Mouse (Mus musculus) heart, embryonic 16.5 days (tissue): ENCODE data around the gene Tango6. TPM values are rescaled to one million over a fixed set of nuclear protein-coding genes. Genes with fewer than 3 reads are reported as not detected.

Experiments used
- ATAC-seq: fragments of 200-750 bp; cut with Nextera tagmentation; replicated peaks from 2 replicates; pipeline ENCODE4 v1.8.0; 2017; ENCODE audit warnings: moderate number of reproducible peaks; ENCODE audit not compliant: insufficient read depth, low FRiP score; ENCODE audit errors: extremely low read depth
- H3K27ac ChIP-seq: fragments of 300-500 bp; sonication (generic); 2 replicates; pipeline ENCODE4 v1.5.1; 2014; ENCODE audit warnings: mild to moderate bottlenecking, low read length, control low read depth, moderate library complexity
- H3K27me3 ChIP-seq: fragments of 300-500 bp; sonication (generic); 2 replicates; pipeline ENCODE4 v1.6.1; 2014; ENCODE audit warnings: low read length, mixed read lengths; ENCODE audit not compliant: control insufficient read depth, insufficient read depth
- H3K36me3 ChIP-seq: fragments of 300-500 bp; sonication (generic); 2 replicates; pipeline ENCODE4 v1.6.1; 2014; ENCODE audit not compliant: control insufficient read depth, insufficient read depth
- H3K4me1 ChIP-seq: fragments of 300-500 bp; sonication (generic); 2 replicates; pipeline ENCODE4 v1.6.1; 2014; ENCODE audit warnings: low read length, mixed read lengths; ENCODE audit not compliant: control insufficient read depth, insufficient read depth
- H3K4me2 ChIP-seq: fragments of 300-500 bp; sonication (generic); 2 replicates; pipeline ENCODE4 v1.6.1; 2014; ENCODE audit warnings: low read depth, mild to moderate bottlenecking, control low read depth, low read length
- H3K4me3 ChIP-seq: fragments of 300-500 bp; sonication (generic); 2 replicates; pipeline ENCODE4 v1.5.1; 2014; ENCODE audit warnings: mild to moderate bottlenecking, control low read depth, low read length
- H3K9ac ChIP-seq: fragments of 300-500 bp; sonication (generic); 2 replicates; pipeline ENCODE4 v1.6.1; 2014; ENCODE audit warnings: low read length, control low read depth
- H3K9me3 ChIP-seq: fragments of 300-500 bp; sonication (generic); replicated peaks from 2 replicates; pipeline ENCODE4 v1.6.1; 2016; ENCODE audit warnings: low read length; ENCODE audit not compliant: control insufficient read depth
- WGBS: fragments of 180-500 bp; shearing (Covaris S2); extraction: QIAGEN DNeasy Blood & Tissue Kit; methylation state at CpG from one replicate; pipeline ENCODE4 v1.1.7; 2014; 5-methylcytosine and 5-hydroxymethylcytosine counted together
- polyA plus RNA-seq: library from polyadenylated mRNA; unstranded; fragments of >200 nt; fragmentation: Nextera tagmentation; extraction: Ambion mirVana; gene quantifications from 2 replicates; pipeline ENCODE4 v1.2.1, GENCODE M21; 2015

Tango6 gene
- polyA plus RNA-seq, 1 experiment from 2014 or later = 7.6 TPM

DNA sequence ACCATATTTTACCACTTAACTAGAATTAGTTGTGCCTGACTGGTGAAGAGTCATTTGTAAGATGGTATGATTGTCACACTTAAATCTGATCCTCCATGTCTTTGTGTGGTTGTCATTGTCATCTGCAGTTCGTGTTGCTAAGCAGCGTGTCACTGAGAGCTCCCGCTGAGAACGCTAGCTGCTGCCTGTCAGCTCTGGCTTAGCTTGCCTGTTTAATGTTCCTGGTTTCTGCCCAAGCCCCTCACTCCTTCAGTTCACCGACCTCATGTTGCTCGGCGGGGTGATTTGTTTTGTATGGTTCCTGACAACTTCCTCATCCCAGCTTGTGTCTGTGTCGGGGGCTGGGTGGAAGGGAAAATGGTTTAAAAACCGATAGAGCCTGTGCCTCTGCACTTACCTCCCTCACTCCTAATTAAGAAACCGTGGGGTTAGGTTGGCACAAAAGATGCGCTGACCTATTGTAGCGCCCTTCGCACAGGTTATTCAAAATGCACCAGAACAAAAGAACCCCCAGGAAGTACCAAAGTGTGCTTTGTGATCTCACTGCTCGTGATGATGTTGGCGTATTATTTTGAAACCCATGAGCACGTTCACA lies 44.5 kb downstream of the Tango6 start:
- H3K9ac ChIP-seq = no peak overlapping the region
- H3K4me1 ChIP-seq = 0 out of 2 replicates have a peak, but pooled peaks cover 2% of the 10 kb centered on the region
- H3K27ac ChIP-seq = no peak overlapping the region
- H3K4me2 ChIP-seq = no peak overlapping the region
- WGBS = 44% methylated on average over 16 of the region's 16 CpGs
- peaks cover 11% of the 10 kb centered on the region for H3K36me3 ChIP-seq
- H3K27me3 ChIP-seq = no peaks in the 10 kb centered on the region
- no peak for ATAC-seq
- no peak overlapping the region for H3K4me3 ChIP-seq
- H3K9me3 ChIP-seq = 0 out of 2 replicates have a peak, but pooled peaks cover 3% of the 10 kb centered on the region

DNA sequence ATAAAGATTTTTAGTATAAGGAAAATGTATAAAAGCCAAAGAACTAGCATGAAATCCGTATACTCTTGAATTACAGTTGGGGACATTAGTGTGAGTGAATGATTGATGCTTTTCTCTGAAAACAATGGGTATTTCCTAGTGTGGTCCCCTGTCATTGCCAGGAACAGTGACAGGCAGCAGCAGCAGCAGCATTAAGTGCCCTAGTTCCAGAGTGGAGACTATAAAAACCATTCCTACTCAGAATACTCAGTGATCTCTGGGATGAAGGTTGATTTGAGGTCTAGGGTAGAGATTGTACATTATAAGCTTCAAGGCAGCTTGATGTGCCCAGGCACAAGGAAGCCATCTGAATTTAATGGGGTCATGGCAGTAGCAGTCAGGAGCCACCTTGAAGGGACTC lies 45.0 kb downstream of the Tango6 start:
- Histone ChIP-seq H3K4me3 (no peak overlapping the region), H3K4me1 (peaks cover 3% of the 10 kb centered on the region; the same call in 1 of the 2 replicates), H3K27ac (no peak overlapping the region), H3K36me3 (peaks cover 11% of the 10 kb centered on the region), H3K4me2 (no peak overlapping the region), H3K27me3 (no peaks in the 10 kb centered on the region), H3K9me3 (0 out of 2 replicates have a peak, but pooled peaks cover 3% of the 10 kb centered on the region), H3K9ac (no peak overlapping the region)
- ATAC-seq = no peak
- WGBS = 62% methylated on average over 1 of the region's 1 CpGs

DNA sequence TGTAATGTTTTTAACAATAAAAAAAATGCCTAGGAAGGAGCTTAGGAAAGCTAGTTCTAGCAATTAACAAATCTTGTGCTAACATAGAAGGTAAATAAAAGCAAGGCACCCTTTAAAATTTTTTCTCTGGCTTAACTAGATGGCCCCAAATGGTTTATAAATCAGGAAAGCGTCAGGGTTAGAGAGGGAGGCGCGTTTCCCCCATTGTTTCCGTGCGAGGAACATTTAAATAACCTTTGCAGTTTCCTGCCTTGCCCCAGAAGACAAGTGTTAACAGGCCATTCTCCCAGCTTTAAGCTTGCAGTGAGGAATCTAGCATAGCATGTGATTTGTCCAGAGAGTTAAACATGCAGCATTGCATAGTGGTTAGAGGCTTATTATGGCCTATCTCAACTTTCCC lies 50.1 kb downstream of the Tango6 start:
- ATAC-seq = no peak; the same call in 1 of the 2 replicates
- WGBS = 38% methylated on average over 5 of the region's 5 CpGs
- peaks cover 7% of the 10 kb centered on the region for H3K36me3 ChIP-seq
- H3K27ac ChIP-seq = peak overlapping the region; percentile 83
- H3K9ac ChIP-seq = no peak overlapping the region
- no peaks in the 10 kb centered on the region for H3K9me3 ChIP-seq
- peaks cover 18% of the 10 kb centered on the region for H3K4me1 ChIP-seq
- no peak overlapping the region for H3K4me3 ChIP-seq
- H3K27me3 ChIP-seq = no peaks in the 10 kb centered on the region
- no peak overlapping the region for H3K4me2 ChIP-seq

DNA sequence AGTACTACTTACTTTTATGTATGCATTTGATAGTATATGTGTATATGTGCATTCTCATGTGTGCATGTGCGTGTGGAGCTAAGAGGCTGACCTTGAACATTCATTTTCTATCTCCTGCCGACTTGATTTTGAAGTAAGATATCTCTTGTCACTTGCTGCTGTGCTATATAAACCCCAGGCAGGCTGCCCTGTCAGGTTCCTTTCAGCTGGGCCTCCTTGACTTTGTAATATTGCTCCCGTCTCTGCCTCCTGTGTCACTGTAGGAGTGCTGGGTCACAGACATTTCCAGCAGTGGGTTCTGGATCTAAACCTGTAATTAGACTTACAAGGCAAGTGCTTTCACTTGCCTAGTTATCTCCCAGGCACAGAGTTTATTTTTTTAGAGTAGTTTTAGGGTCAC lies 50.8 kb downstream of the Tango6 start:
- Histone ChIP-seq H3K9ac (peak overlapping the region; percentile 32; the same call in 1 of the 2 replicates), H3K4me2 (no peak overlapping the region; the same call in 1 of the 2 replicates), H3K27me3 (no peaks in the 10 kb centered on the region), H3K4me1 (peaks cover 18% of the 10 kb centered on the region), H3K4me3 (no peak overlapping the region), H3K36me3 (peaks cover 10% of the 10 kb centered on the region), H3K9me3 (no peaks in the 10 kb centered on the region), H3K27ac (peak overlapping the region; percentile 83)
- WGBS = 37% methylated on average over 3 of the region's 3 CpGs
- ATAC-seq = no peak; the same call in 1 of the 2 replicates

DNA sequence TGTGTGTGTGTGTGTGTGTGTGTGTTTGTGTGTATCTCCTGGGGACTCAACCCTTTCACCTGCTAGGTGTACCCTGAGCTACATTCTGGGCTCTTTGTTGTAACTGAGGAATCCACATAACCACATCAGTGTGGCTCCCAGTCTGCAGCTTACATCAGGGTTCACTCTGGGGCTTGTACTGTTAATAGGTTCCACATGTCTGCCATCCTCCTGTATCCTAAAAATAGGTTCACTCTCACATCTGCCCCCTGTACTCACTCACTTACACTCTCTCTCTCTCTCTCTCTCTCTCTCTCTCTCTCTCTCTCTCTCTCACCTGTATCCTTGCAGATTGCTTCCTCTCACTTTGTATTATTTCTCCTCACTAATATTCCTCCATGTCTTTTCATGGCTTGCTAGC lies 51.4 kb downstream of the Tango6 start:
- ATAC-seq = peak; percentile 79
- peak overlapping the region; percentile 32; the same call in 1 of the 2 replicates for H3K9ac ChIP-seq
- 0 out of 2 replicates have a peak, but pooled peaks cover 1% of the 10 kb centered on the region for H3K9me3 ChIP-seq
- H3K4me2 ChIP-seq = no peak overlapping the region; the same call in 1 of the 2 replicates
- H3K36me3 ChIP-seq = peaks cover 13% of the 10 kb centered on the region
- peak overlapping the region; percentile 83 for H3K27ac ChIP-seq
- H3K27me3 ChIP-seq = no peaks in the 10 kb centered on the region
- H3K4me1 ChIP-seq = peaks cover 18% of the 10 kb centered on the region
- H3K4me3 ChIP-seq = no peak overlapping the region

DNA sequence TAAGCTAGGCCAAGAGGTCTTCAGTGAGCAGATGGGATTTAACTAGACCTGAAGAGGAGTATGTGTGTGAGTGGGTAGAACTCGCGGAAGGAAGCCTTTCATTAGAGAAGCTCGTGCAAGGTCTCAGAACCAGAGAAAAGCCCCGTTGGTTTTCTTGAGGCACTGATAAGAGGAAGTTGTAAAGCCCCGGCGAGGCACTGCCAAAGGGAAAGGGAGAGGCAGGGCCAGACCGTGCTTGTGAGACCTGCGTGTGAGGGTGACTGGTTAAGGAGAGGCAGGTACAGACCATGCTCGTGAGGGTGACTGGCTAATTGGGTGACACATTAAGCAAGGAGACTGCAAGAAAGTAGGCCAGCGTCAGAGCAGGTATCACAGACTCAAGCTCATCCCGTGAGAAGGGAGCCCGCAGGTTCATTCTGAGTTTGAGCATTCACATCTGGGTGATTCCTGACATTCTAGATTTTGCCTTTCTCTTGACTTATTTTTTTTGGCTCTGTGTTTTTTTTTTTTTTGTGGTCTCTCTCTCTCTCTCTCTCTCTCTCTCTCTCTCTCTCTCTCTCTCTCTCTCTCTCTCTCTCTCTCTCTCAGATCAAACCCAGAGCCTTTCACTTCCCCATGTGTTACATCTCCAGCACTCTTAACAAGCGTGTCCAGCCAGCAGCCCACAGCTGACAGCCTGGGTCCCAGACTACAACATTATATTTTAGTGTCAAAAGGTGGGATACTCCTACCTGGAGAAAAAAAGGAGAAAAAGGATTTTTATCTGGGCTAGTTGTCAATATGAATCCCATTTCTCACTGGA lies 54.2 kb downstream of the Tango6 start:
- Histone ChIP-seq H3K4me1 (peaks cover 18% of the 10 kb centered on the region), H3K9ac (no peak overlapping the region), H3K27ac (no peak overlapping the region), H3K27me3 (no peaks in the 10 kb centered on the region), H3K9me3 (0 out of 2 replicates have a peak, but pooled peaks cover 2% of the 10 kb centered on the region), H3K4me2 (no peak overlapping the region), H3K36me3 (peaks cover 21% of the 10 kb centered on the region), H3K4me3 (no peak overlapping the region)
- 59% methylated on average over 13 of the region's 13 CpGs for WGBS
- no peak for ATAC-seq

DNA sequence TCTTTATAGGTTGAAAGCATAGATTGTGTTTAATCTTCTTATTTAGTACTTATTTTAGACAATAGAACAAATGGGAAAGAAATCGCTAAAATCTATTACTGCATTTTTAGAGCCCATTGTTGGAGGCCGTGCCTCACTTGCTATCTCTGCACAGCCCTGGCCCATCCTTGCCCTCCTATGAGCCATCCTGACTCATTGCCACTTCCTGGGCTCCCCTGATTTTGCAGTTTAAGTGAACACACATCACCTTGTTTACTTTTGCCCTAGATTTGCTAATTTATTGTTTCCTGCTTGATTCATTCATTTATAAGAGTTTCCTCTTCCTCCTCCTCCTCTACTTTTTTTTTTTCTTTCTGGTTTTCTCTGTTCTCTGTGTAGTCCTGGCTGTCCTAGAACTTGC lies 55.0 kb downstream of the Tango6 start:
- Histone ChIP-seq H3K27me3 (no peaks in the 10 kb centered on the region), H3K4me3 (no peak overlapping the region), H3K36me3 (peaks cover 27% of the 10 kb centered on the region), H3K9ac (no peak overlapping the region), H3K4me1 (peaks cover 18% of the 10 kb centered on the region), H3K27ac (no peak overlapping the region), H3K9me3 (0 out of 2 replicates have a peak, but pooled peaks cover 2% of the 10 kb centered on the region), H3K4me2 (no peak overlapping the region)
- WGBS = 84% methylated on average over 2 of the region's 2 CpGs
- ATAC-seq = no peak

DNA sequence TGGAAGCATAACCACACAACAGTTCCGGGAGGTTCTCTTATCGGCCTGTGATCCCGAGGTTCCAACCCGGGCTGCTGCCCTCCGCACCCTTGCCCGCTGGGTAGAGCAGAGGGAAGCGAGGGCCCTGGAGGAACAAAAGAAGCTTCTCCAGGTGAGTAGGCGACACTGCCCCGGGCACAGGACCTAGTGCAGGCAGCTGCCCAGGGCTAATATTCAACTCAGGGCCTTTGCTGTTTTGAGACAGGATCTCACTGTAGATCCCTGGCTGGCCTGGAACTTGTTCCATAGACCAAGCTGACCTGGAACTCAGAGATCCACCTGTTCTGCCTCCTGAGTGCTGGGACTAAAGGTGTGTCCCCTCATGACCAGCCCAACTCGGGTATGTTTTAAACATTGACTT lies 59.5 kb downstream of the Tango6 start:
- Histone ChIP-seq H3K9ac (no peak overlapping the region), H3K4me1 (no peaks in the 10 kb centered on the region), H3K27me3 (no peaks in the 10 kb centered on the region), H3K4me2 (no peak overlapping the region), H3K27ac (no peak overlapping the region), H3K4me3 (no peak overlapping the region), H3K36me3 (peaks cover 27% of the 10 kb centered on the region), H3K9me3 (0 out of 2 replicates have a peak, but pooled peaks cover 2% of the 10 kb centered on the region)
- 95% methylated on average over 10 of the region's 10 CpGs for WGBS
- no peak for ATAC-seq

DNA sequence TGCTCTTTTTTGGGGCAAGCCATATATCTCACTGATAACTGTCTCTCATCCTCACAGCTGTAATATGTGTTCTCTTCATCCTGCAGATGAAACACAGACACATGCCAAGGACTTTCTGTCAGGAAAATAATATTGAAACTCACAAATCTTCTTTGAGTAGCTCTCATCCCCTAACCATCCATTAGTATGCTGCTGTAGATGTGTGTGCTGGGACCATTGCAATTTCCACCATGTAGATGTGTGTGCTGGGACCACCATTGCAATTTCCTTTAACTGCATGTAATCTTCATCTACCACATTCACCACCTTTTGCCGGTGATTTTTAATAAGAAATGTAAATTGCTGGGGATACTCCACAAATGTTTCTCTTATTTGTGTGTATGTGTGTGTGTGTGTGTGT lies 60.5 kb downstream of the Tango6 start:
- Histone ChIP-seq H3K4me2 (no peak overlapping the region), H3K27me3 (no peaks in the 10 kb centered on the region), H3K27ac (no peak overlapping the region), H3K4me3 (no peak overlapping the region), H3K9me3 (0 out of 2 replicates have a peak, but pooled peaks cover 2% of the 10 kb centered on the region), H3K9ac (no peak overlapping the region), H3K4me1 (no peaks in the 10 kb centered on the region), H3K36me3 (peaks cover 29% of the 10 kb centered on the region)
- 95% methylated on average over 1 of the region's 1 CpGs for WGBS
- ATAC-seq = no peak
